Mouse (Mus musculus): ENCODE measurements around the gene Gm49361.

GRCm38 (mm10) chr14:57755661-57756060 lies 9.8 kb upstream of the Gm49361 start:
- TF ChIP-seq CTCF (IDR thresholded peaks at IDR 0.05; ENCODE audit: low read depth, low read length) (no peak), GATA1 (IDR thresholded peaks at IDR 0.05; ENCODE audit: borderline replicate concordance, low read length) (no peak), TAL1 (conservative IDR thresholded peaks at IDR 0.05; ENCODE audit: low read depth, low read length) (no peak), POLR2AphosphoS5 (IDR thresholded peaks at IDR 0.05; ENCODE audit: insufficient replicate concordance, low read depth, low read length) (no peak)

Data from G1E (cell line).